Mouse (Mus musculus) hindbrain, embryonic 14.5 days (tissue): ENCODE measurements around the gene Ildr1. TPM values are rescaled to one million over a fixed set of nuclear protein-coding genes. Genes with fewer than 3 reads are reported as not detected.

Experiments
- ATAC-seq: fragments of 200-750 bp; cut with Nextera tagmentation; 2 replicates; pipeline ENCODE4 v1.8.0; 2017; ENCODE audit warnings: moderate number of reproducible peaks, mild to moderate bottlenecking, moderate TSS enrichment, moderate library complexity; ENCODE audit not compliant: low FRiP score
- DNase-seq: peaks from one replicate; pipeline ENCODE4 v3.0.0-alpha.2; 2015; ENCODE audit warnings: low spot score
- H3K27ac ChIP-seq: fragments of 300-500 bp; sonication (generic); 2 replicates; pipeline ENCODE4 v1.5.1; 2014; ENCODE audit warnings: mild to moderate bottlenecking, moderate library complexity
- H3K27me3 ChIP-seq: fragments of 300-500 bp; sonication (generic); 2 replicates; pipeline ENCODE4 v1.6.1; 2014; ENCODE audit warnings: mild to moderate bottlenecking, low read length, mixed read lengths; ENCODE audit not compliant: control insufficient read depth, insufficient read depth
- H3K36me3 ChIP-seq: fragments of 300-500 bp; sonication (generic); replicated peaks from 2 replicates; pipeline ENCODE4 v1.6.1; 2014; ENCODE audit not compliant: control insufficient read depth, insufficient read depth
- H3K4me1 ChIP-seq: fragments of 300-500 bp; sonication (generic); replicated peaks from 2 replicates; pipeline ENCODE4 v1.6.1; 2014; ENCODE audit warnings: antibody characterized with exemption, low read length, mixed read lengths; ENCODE audit not compliant: control insufficient read depth, insufficient read depth
- H3K4me2 ChIP-seq: fragments of 300-500 bp; sonication (generic); replicated peaks from 2 replicates; pipeline ENCODE4 v1.6.1; 2014; ENCODE audit warnings: mild to moderate bottlenecking, moderate library complexity
- H3K4me3 ChIP-seq: fragments of 300-500 bp; sonication (generic); replicated peaks from 2 replicates; pipeline ENCODE4 v1.5.1; 2014; ENCODE audit warnings: mild to moderate bottlenecking, low read length
- H3K9ac ChIP-seq: fragments of 300-500 bp; sonication (generic); 2 replicates; pipeline ENCODE4 v1.6.1; 2014
- H3K9me3 ChIP-seq: fragments of 300-500 bp; sonication (generic); 2 replicates; pipeline ENCODE4 v1.6.1; 2016; ENCODE audit warnings: low read length; ENCODE audit not compliant: control insufficient read depth
- WGBS: fragments of 180-500 bp; shearing (Covaris S2); extraction: QIAGEN DNeasy Blood & Tissue Kit; methylation state at CpG from one replicate; pipeline ENCODE4 v1.1.7; 2014; 5-methylcytosine and 5-hydroxymethylcytosine counted together
- polyA plus RNA-seq: library from polyadenylated mRNA; unstranded; fragments of >200 nt; fragmentation: Nextera tagmentation; extraction: Ambion mirVana; gene quantifications from 2 replicates; pipeline ENCODE4 v1.2.1, GENCODE M21; 2014

Gene Ildr1
- polyA plus RNA-seq, 1 experiment from 2014 or later: 0.19 TPM

GRCm38 (mm10) chr16:36688076-36688475 lies 5.7 kb upstream of the Ildr1 start:
- Histone ChIP-seq H3K4me3 (no peak overlapping the region), H3K4me2 (no peak overlapping the region), H3K4me1 (no peaks in the 10 kb centered on the region), H3K9me3 (no peaks in the 10 kb centered on the region), H3K27ac (no peak overlapping the region), H3K36me3 (no peaks in the 10 kb centered on the region), H3K27me3 (peaks cover 5% of the 10 kb centered on the region; the same call in 1 of the 2 replicates), H3K9ac (no peak overlapping the region)
- no peak for ATAC-seq
- no peak for DNase-seq
- 89% methylated on average over 2 of the region's 2 CpGs for WGBS

DNA sequence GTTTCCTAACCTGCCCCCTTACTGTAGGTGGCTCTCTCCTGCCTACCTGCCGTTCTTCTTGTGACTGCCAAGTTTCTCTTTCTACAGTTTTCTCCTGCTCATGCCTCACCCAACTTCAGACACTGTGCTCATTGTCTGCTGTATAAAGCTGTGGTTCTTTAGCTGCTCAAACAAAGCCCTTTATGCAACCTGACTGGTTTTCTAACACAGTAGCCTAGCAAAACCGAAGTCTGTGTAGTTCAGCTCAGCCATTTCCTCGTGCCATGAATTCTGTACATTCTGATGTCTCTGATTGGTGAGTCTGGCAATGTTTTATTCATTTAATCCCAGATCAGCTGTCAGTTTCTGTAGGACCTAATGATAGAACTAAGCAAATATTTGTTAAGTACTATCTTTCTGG lies 2.3 kb upstream of the Ildr1 start:
- Histone ChIP-seq H3K36me3 (no peaks in the 10 kb centered on the region), H3K4me3 (no peak overlapping the region), H3K9ac (no peak overlapping the region), H3K4me1 (peaks cover 4% of the 10 kb centered on the region), H3K27me3 (peaks cover 34% of the 10 kb centered on the region), H3K27ac (no peak overlapping the region), H3K9me3 (no peaks in the 10 kb centered on the region), H3K4me2 (no peak overlapping the region)
- WGBS: 57% methylated on average over 3 of the region's 3 CpGs
- DNase-seq (no peak), ATAC-seq (no peak)

GRCm38 (mm10) chr16:36694798-36695290 lies 1.1 kb downstream of the Ildr1 start:
- Histone ChIP-seq H3K9me3 (no peaks in the 10 kb centered on the region), H3K4me3 (no peak overlapping the region), H3K4me2 (no peak overlapping the region), H3K27me3 (peaks cover 34% of the 10 kb centered on the region), H3K27ac (no peak overlapping the region), H3K9ac (no peak overlapping the region), H3K36me3 (no peaks in the 10 kb centered on the region), H3K4me1 (peaks cover 4% of the 10 kb centered on the region)
- no peak for DNase-seq
- WGBS: 60% methylated on average over 9 of the region's 9 CpGs
- no peak for ATAC-seq

DNA sequence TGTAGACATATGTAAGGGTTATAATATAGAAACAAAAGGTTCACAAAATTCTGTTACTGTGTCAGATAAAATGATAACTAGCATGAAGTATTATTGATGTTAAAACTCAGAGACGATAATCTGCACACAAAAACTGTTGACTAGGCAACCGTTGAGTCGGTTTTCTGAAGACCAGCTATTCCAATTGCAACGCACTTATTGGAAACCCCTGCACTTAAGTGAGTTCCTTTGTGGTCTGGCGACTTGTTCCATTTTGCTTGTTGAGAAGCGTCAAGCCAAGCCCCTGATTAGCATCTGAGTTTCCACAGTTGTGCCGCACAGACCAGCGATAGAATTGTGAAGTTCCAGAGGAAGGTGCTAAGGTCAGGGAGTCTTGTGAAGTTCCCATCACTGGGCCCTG lies 3.6 kb downstream of the Ildr1 start:
- 82% methylated on average over 8 of the region's 8 CpGs for WGBS
- DNase-seq (no peak), ATAC-seq (no peak)
- peaks cover 34% of the 10 kb centered on the region for H3K27me3 ChIP-seq
- H3K4me2 ChIP-seq: no peak overlapping the region
- H3K36me3 ChIP-seq: no peaks in the 10 kb centered on the region
- no peaks in the 10 kb centered on the region for H3K9me3 ChIP-seq
- H3K9ac ChIP-seq: no peak overlapping the region
- peaks cover 4% of the 10 kb centered on the region for H3K4me1 ChIP-seq
- H3K4me3 ChIP-seq: no peak overlapping the region
- H3K27ac ChIP-seq: no peak overlapping the region

DNA sequence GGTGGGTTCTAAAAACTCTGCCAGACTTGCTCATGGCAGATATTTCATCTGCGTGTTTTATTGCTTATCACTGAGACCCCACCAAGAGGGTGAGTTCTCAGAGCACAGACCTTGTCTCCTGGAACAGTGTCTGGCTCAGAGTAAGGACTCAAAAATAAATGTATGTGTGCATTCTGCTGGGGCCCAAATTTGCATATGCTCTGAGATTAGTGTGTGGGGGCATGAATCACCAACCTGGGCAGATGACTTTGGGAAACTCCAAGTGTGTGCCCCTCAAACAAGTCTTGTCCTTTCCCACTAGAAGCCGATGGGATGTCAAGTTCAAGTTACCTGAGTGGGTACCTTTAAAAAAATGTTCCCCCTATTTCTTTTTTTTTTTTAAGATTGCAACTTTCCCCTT lies 6.7 kb downstream of the Ildr1 start:
- WGBS: 92% methylated on average over 2 of the region's 2 CpGs

DNA sequence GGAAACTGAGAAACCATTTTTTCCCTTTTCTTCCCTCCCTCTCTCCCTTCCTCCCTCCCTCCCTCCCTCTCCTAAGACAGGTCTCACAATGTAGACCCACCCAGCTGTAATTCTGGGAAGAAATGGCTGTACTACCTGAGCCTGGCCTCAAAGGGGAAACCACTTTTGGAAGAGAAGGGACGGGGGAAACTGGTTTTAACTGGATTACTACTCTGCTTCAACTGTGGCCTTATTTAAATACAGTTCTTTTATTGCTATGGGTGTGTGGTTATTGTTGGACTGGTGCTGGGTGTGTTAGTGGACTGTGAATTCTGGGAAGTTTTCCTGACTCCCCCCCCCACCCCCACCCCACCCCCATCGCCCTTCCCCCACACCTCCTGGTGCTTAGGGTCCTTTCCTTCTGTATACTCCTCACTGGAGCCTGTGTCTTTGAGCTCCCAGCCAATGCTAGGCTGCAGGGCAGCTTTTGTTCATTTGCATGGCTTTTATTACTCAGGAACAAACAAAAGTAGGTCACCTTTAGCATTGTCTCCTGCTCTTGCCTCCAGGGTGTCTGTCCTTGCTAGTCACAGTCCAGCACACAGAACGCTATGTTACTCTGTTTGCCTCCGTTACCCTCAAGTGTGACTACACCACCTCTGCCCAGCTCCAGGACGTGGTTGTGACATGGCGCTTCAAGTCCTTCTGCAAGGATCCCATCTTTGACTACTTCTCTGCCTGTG lies 14.1 kb downstream of the Ildr1 start:
- H3K4me2 ChIP-seq: no peak overlapping the region
- DNase-seq (no peak), ATAC-seq (no peak)
- no peak overlapping the region for H3K9ac ChIP-seq
- no peak overlapping the region for H3K27ac ChIP-seq
- H3K27me3 ChIP-seq: no peaks in the 10 kb centered on the region
- no peaks in the 10 kb centered on the region for H3K4me1 ChIP-seq
- H3K9me3 ChIP-seq: no peaks in the 10 kb centered on the region
- 69% methylated on average over 6 of the region's 6 CpGs for WGBS
- H3K4me3 ChIP-seq: no peak overlapping the region
- no peaks in the 10 kb centered on the region for H3K36me3 ChIP-seq

More for the DNA sequence above, 6.7 kb downstream of the Ildr1 start:
- H3K9me3 ChIP-seq: no peaks in the 10 kb centered on the region
- no peak overlapping the region for H3K4me3 ChIP-seq
- no peak overlapping the region for H3K4me2 ChIP-seq
- 0 out of 2 replicates have a peak, but pooled peaks cover 6% of the 10 kb centered on the region for H3K27me3 ChIP-seq
- H3K9ac ChIP-seq: no peak overlapping the region
- no peaks in the 10 kb centered on the region for H3K4me1 ChIP-seq
- no peaks in the 10 kb centered on the region for H3K36me3 ChIP-seq
- H3K27ac ChIP-seq: no peak overlapping the region
- DNase-seq: no peak
- no peak for ATAC-seq

- no peak overlapping the region for H3K4me2 ChIP-seq
- H3K9me3 ChIP-seq: no peaks in the 10 kb centered on the region
- H3K27me3 ChIP-seq: no peaks in the 10 kb centered on the region
- no peak overlapping the region for H3K27ac ChIP-seq
- H3K9ac ChIP-seq: no peak overlapping the region
- H3K4me3 ChIP-seq: no peak overlapping the region
- no peak for ATAC-seq
- no peaks in the 10 kb centered on the region for H3K4me1 ChIP-seq
- H3K36me3 ChIP-seq: no peaks in the 10 kb centered on the region
- no peak for DNase-seq
- WGBS: 95% methylated on average over 7 of the region's 7 CpGs
Measured at GRCm38 (mm10) chr16:36708751-36709150, 15.0 kb downstream of the Ildr1 start.

DNA sequence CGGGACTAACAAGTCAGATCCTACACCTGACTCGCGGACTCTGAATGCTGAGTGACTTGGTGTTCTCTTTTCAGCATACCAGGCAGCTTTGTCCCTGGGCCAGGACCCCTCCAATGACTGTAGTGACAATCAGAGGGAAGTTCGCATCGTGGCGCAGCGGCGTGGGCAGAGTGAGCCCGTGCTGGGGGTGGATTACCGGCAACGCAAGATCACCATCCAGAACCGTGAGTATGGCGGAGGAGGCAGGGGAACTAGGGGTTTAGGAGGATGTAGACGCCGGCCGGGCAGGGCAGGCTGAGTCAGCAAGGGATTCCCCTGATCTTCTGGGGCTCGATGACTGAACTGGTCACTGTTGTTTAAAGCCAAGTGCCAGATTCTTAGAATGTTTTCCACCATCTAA lies 15.6 kb downstream of the Ildr1 start:
- WGBS: 91% methylated on average over 17 of the region's 17 CpGs

DNA sequence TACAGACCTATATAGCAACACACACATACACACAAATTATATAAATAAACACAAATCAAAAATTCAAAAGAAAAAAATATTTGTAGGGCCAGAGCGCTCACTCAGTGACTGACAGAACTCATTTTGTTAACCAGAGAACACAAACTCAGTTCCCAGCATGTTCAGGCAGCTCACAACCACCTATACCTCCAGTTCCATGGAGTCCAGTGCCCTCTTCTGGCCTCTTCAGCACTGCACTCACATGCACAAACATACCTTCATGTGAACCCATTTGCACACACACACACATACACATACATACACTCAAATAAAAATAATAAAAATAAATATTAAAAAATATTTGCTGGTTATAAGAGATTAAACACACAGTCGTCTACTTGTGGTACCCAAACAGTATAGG lies 17.0 kb downstream of the Ildr1 start:
- Histone ChIP-seq H3K4me3 (no peak overlapping the region), H3K4me1 (no peaks in the 10 kb centered on the region), H3K27me3 (no peaks in the 10 kb centered on the region), H3K36me3 (no peaks in the 10 kb centered on the region), H3K4me2 (no peak overlapping the region), H3K9ac (no peak overlapping the region), H3K27ac (no peak overlapping the region), H3K9me3 (no peaks in the 10 kb centered on the region)
- DNase-seq (no peak), ATAC-seq (no peak)
- WGBS: 94% methylated on average over 2 of the region's 2 CpGs

More for the DNA sequence above, 15.6 kb downstream of the Ildr1 start:
- Histone ChIP-seq H3K4me2 (no peak overlapping the region), H3K36me3 (no peaks in the 10 kb centered on the region), H3K9ac (no peak overlapping the region), H3K27ac (no peak overlapping the region), H3K4me3 (no peak overlapping the region), H3K4me1 (no peaks in the 10 kb centered on the region), H3K27me3 (no peaks in the 10 kb centered on the region), H3K9me3 (no peaks in the 10 kb centered on the region)
- DNase-seq (no peak), ATAC-seq (no peak)
